Mouse (Mus musculus) liver, embryonic 16.5 days (tissue): ENCODE data around the gene Syt5. TPM values are rescaled to one million over a fixed set of nuclear protein-coding genes. Genes with fewer than 3 reads are reported as not detected.

Source experiments
- ATAC-seq: fragments of 200-750 bp; cut with Nextera tagmentation; 2 replicates; pipeline ENCODE4 v1.8.0; 2017; ENCODE audit warnings: low read depth, mild to moderate bottlenecking, moderate number of reproducible peaks, moderate library complexity
- H3K27ac ChIP-seq: fragments of 300-500 bp; sonication (generic); 2 replicates; pipeline ENCODE4 v1.5.1; 2014; ENCODE audit warnings: mild to moderate bottlenecking, low read length
- H3K27me3 ChIP-seq: fragments of 300-500 bp; sonication (generic); 2 replicates; pipeline ENCODE4 v1.6.1; 2014; ENCODE audit warnings: low read depth, low read length, mixed read lengths; ENCODE audit not compliant: control insufficient read depth, insufficient read depth
- H3K36me3 ChIP-seq: fragments of 300-500 bp; sonication (generic); 2 replicates; pipeline ENCODE4 v1.6.1; 2014; ENCODE audit warnings: mild to moderate bottlenecking; ENCODE audit not compliant: control insufficient read depth, insufficient read depth
- H3K4me1 ChIP-seq: fragments of 300-500 bp; sonication (generic); 2 replicates; pipeline ENCODE4 v1.6.1; 2014; ENCODE audit warnings: low read depth, low read length, mixed read lengths; ENCODE audit not compliant: control insufficient read depth
- H3K4me2 ChIP-seq: fragments of 300-500 bp; sonication (generic); 2 replicates; pipeline ENCODE4 v1.6.1; 2014; ENCODE audit warnings: low read depth, low read length, mixed read lengths
- H3K4me3 ChIP-seq: fragments of 300-500 bp; sonication (generic); 2 replicates; pipeline ENCODE4 v1.5.1; 2014; ENCODE audit warnings: low read depth, mild to moderate bottlenecking, low read length
- H3K9ac ChIP-seq: fragments of 300-500 bp; sonication (generic); 2 replicates; pipeline ENCODE4 v1.6.1; 2014; ENCODE audit warnings: low read depth, low read length
- H3K9me3 ChIP-seq: fragments of 300-500 bp; sonication (generic); replicated peaks from 2 replicates; pipeline ENCODE4 v1.6.1; 2016; ENCODE audit warnings: low read length; ENCODE audit not compliant: control insufficient read depth
- WGBS: fragments of 180-500 bp; shearing (Covaris S2); extraction: QIAGEN DNeasy Blood & Tissue Kit; methylation state at CpG from one replicate; pipeline ENCODE4 v1.1.7; 2014; ENCODE audit not compliant: insufficient replicate concordance; 5-methylcytosine and 5-hydroxymethylcytosine counted together
- microRNA-seq: library from miRNA; unstranded; fragments of <30 nt; microRNA quantifications from one replicate; pipeline ENCODE4, GENCODE M21; 2016
- polyA plus RNA-seq: library from polyadenylated mRNA; unstranded; fragments of >200 nt; fragmentation: Nextera tagmentation; extraction: Ambion mirVana; gene quantifications from 2 replicates; pipeline ENCODE4 v1.2.1, GENCODE M21; 2015

Syt5 gene
- polyA plus RNA-seq, 1 experiment from 2014 or later = 0.52 TPM

DNA sequence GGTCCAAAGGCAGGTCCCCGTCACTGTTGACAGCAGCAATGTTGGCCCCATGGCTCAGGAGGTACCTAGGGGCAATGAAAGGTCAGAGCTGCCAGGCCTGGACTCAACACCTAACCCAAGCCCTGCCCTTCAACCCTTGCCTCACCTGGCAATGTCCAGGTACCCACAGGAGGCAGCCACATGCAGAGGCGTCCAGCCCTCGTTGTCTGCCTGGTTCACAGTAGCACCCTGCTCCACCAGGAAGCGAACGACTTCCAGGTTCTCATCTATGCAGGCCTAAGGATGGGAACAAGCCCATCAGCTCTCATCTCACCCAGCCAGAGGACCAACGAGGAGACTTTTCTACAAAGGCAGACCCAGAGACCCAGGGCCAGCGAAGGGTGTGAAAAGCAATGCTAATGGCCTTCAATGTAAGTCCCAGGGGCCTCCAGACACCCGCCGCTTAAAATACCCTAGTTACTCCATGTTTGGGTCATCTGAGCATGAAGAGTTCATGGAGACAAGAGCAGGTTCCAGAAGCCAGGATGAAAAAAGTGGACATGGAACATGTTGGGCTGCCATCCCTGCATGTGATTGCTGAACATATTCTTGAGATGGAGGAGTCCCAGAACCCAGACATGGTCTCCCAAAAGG lies 50.0 kb downstream of the Syt5 start:
- Histone ChIP-seq H3K27me3 (no peaks in the 10 kb centered on the region), H3K36me3 (peaks cover 4% of the 10 kb centered on the region), H3K4me1 (peaks cover 24% of the 10 kb centered on the region), H3K4me2 (no peak overlapping the region), H3K9ac (no peak overlapping the region), H3K9me3 (no peaks in the 10 kb centered on the region), H3K27ac (no peak overlapping the region), H3K4me3 (no peak overlapping the region)
- ATAC-seq = no peak
- 80% methylated on average over 9 of the region's 9 CpGs for WGBS

DNA sequence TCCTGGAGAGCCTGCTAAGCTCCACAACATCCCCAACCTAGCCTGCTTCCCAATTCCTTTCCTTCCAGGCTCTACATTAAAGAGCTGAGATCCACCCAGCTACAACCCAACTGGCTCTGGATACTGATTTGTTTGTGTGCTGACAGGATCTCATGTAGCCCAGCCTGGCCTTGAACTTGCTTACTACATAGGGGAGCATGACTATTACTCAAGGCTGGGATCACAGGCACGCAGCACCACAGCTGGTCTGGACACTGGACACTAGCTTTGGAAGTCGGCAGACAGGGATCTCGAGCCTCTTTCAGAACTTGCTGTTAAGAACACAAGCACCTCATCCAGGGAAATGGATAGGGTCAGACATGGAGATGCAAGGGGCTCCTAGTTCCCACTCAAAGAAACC lies 50.9 kb downstream of the Syt5 start:
- WGBS = 79% methylated on average over 3 of the region's 3 CpGs
- H3K36me3 ChIP-seq = peaks cover 4% of the 10 kb centered on the region
- no peak for ATAC-seq
- H3K27me3 ChIP-seq = no peaks in the 10 kb centered on the region
- no peak overlapping the region for H3K4me3 ChIP-seq
- H3K4me2 ChIP-seq = no peak overlapping the region
- no peaks in the 10 kb centered on the region for H3K9me3 ChIP-seq
- H3K4me1 ChIP-seq = peaks cover 28% of the 10 kb centered on the region
- no peak overlapping the region for H3K9ac ChIP-seq
- H3K27ac ChIP-seq = no peak overlapping the region

DNA sequence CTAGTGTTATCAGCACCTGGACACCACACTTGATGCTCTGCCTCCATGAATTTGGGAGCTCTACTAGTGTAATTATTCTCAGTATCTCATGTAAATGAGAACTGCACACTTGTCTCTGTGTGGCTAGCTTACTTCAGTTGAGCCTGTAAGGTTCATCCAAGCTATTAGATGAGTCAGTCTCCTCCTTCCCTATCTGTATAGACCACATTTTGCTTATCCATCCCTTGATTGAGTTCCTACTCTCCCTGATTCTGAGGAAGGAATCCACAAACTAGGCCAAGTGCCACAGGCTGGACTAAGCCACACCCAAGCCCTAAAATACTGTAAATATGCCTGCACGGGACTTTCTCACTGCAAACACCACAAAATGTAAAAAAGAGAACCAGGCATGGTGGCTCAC lies 53.4 kb downstream of the Syt5 start:
- H3K9ac ChIP-seq = no peak overlapping the region
- H3K4me1 ChIP-seq = peaks cover 18% of the 10 kb centered on the region
- H3K27me3 ChIP-seq = no peaks in the 10 kb centered on the region
- H3K9me3 ChIP-seq = no peaks in the 10 kb centered on the region
- H3K4me3 ChIP-seq = no peak overlapping the region
- 19% methylated on average over 1 of the region's 1 CpGs for WGBS
- no peak overlapping the region for H3K27ac ChIP-seq
- ATAC-seq = no peak
- H3K4me2 ChIP-seq = no peak overlapping the region
- peaks cover 14% of the 10 kb centered on the region for H3K36me3 ChIP-seq

DNA sequence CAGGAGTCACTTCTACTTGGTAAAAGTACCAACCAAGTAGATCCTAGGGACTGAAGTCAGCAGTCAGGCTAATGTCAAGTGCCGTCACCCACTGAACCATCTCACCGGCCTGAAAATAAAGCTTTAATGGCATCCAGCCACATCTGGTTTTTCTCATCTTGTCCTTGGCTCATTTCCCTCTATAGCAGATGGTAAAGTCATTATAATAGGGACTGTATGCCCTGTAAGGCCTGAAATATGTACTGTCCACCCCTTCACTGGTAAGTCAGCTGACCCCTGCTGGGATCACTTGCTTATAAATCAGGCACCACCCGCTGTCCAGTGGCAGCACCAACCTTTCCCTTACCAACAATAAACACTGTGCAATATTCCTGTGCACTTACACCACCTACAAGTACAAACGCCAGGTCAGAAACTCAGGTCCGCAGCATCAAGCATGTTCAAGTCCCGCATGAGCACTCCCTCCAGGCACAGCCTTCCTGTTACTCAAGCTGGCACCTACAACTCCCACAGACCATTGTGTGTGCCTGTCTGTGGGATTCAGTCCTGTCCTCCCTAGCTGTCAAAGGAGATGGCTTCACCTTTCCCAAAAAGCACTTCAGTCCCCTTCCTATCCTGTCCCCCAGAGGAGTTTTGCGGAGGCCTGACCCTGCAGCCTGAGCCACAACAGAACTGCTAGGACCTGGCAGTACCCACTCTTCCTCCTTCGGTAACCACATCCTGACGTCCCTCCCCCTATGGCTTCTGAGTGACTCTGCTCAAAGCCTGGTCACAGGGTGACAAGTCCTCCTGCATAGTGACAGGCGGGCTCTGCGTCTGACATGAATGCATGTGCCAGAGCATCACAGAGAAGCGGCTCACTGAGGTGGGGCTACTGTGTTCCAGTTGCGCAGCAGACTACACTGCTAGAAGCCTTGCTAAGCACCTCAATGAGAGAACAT lies 54.8 kb downstream of the Syt5 start:
- H3K9ac ChIP-seq = no peak overlapping the region
- H3K27me3 ChIP-seq = no peaks in the 10 kb centered on the region
- 0 out of 2 replicates have a peak overlapping the region, but pooled peaks have one; percentile 5 for H3K27ac ChIP-seq
- no peak overlapping the region for H3K4me3 ChIP-seq
- WGBS = 57% methylated on average over 13 of the region's 13 CpGs
- no peaks in the 10 kb centered on the region for H3K9me3 ChIP-seq
- H3K36me3 ChIP-seq = peaks cover 19% of the 10 kb centered on the region
- no peak for ATAC-seq
- H3K4me2 ChIP-seq = no peak overlapping the region
- peaks cover 16% of the 10 kb centered on the region for H3K4me1 ChIP-seq

DNA sequence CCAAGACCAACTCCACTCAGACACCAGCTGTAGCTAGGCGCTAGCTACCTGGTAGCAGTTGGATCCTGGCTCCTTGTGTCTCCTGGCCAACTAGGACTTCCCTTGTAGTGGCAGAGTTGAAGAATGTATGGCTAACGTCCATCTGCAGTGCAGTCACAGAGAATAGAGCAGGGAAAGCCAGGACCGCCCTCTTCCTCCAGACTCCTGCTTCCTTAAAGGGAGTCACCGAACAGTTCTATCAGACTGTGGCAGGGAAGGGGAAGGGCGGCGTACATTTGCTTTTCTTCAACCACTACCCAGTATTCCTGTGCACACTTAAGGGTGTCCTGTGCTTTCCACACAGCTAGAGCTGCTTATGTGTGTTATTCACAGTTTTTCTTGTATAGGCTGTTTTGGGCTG lies 56.0 kb downstream of the Syt5 start:
- Histone ChIP-seq H3K9me3 (no peaks in the 10 kb centered on the region), H3K27ac (no peak overlapping the region), H3K36me3 (peaks cover 15% of the 10 kb centered on the region), H3K4me3 (no peak overlapping the region), H3K4me2 (no peak overlapping the region), H3K4me1 (peaks cover 16% of the 10 kb centered on the region), H3K9ac (no peak overlapping the region), H3K27me3 (no peaks in the 10 kb centered on the region)
- ATAC-seq = no peak
- 45% methylated on average over 6 of the region's 6 CpGs for WGBS

Small RNA genes within 50 kb of the gene (microRNA-seq; reads per million reads assigned to microRNA genes)
- not detected for gene Gm23577

Other genes with a start within 250 kb of the Syt5 start
- gene Ncr1, start 209.8 kb downstream of the Syt5 start, polyA plus RNA-seq = 0.09 and 0.18 TPM in 2 replicates
- 3.2 and 3.3 TPM in 2 replicates for gene Gp6, start 149.8 kb downstream of the Syt5 start, polyA plus RNA-seq
- gene Rdh13, start 101.9 kb downstream of the Syt5 start, polyA plus RNA-seq = 4.2 and 4.3 TPM in 2 replicates
- 1.1 and 2.6 TPM in 2 replicates for gene Eps8l1, start 86.9 kb downstream of the Syt5 start, polyA plus RNA-seq
- 6.9 and 8.0 TPM in 2 replicates for gene Ppp1r12c, start 45.9 kb downstream of the Syt5 start, polyA plus RNA-seq
- 9.3 and 15.2 TPM in 2 replicates for gene Tnnt1, start 31.2 kb downstream of the Syt5 start, polyA plus RNA-seq
- gene Tnni3, start 23.3 kb downstream of the Syt5 start, polyA plus RNA-seq = 0.32 and 0.40 TPM in 2 replicates
- 0.16 and 0.19 TPM in 2 replicates for gene Dnaaf3, start 15.1 kb downstream of the Syt5 start, polyA plus RNA-seq
- 0.02 TPM in 1 of 2 replicates, not detected in the other for gene Ptprh, start 56.5 kb upstream of the Syt5 start, polyA plus RNA-seq
- 38.2 and 39.0 TPM in 2 replicates for gene Tmem86b, start 83.9 kb upstream of the Syt5 start, polyA plus RNA-seq
- gene Ppp6r1, start 111.5 kb upstream of the Syt5 start, polyA plus RNA-seq = 2.4 and 3.4 TPM in 2 replicates
- gene Hspbp1, start 137.5 kb upstream of the Syt5 start, polyA plus RNA-seq = 46.8 and 49.1 TPM in 2 replicates
- 0.14 TPM in 1 of 2 replicates, not detected in the other for gene Brsk1, start 143.1 kb upstream of the Syt5 start, polyA plus RNA-seq
- gene Tmem150b, start 177.7 kb upstream of the Syt5 start, polyA plus RNA-seq = 0.33 and 0.36 TPM in 2 replicates
- 41.3 and 47.4 TPM in 2 replicates for gene Kmt5c, start 192.6 kb upstream of the Syt5 start, polyA plus RNA-seq
- 65.0 and 71.5 TPM in 2 replicates for gene Cox6b2, start 205.6 kb upstream of the Syt5 start, polyA plus RNA-seq
- gene Fam71e2, start 223.8 kb upstream of the Syt5 start, polyA plus RNA-seq = not detected in 2 replicates
- 0.12 TPM in 1 of 2 replicates, not detected in the other for gene Il11, start 235.3 kb upstream of the Syt5 start, polyA plus RNA-seq
- gene Tmem190, start 235.4 kb upstream of the Syt5 start, polyA plus RNA-seq = not detected in 2 replicates
- 8.4 and 8.9 TPM in 2 replicates for gene Tmem238, start 242.1 kb upstream of the Syt5 start, polyA plus RNA-seq
- 162 and 174 TPM in 2 replicates for gene Rpl28, start 245.3 kb upstream of the Syt5 start, polyA plus RNA-seq